Mouse (Mus musculus): Measurements from ENCODE around the gene Smyd1.

DNA sequence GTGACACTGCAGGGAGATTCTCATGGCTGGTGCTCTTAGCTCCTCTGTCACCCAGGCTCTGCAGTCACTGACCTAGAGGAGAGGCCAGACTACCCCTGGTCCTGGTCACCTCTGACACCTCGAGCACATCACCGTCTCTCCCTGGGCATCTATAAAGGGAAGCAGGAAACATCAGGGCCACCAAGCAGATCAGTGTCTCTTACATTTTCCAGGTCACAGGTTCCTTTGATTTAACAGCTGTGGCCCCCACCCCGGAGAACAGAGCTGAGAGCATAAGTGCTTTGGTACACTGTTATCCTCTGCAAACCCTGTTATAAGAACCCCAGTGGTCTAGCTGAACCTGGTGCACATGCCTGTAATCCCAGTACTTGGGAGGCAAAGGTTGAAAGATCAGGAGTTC lies 11.0 kb upstream of the Smyd1 start:
- no peak for TF ChIP-seq CHD2 (IDR thresholded peaks at IDR 0.05; ENCODE audit: low read depth, low read length)
- TF ChIP-seq MAFK (IDR thresholded peaks at IDR 0.05; ENCODE audit: insufficient read depth, low read depth, low read length), result no peak
- no peak for TF ChIP-seq ZC3H11A (IDR thresholded peaks at IDR 0.05; ENCODE audit: borderline replicate concordance, low read depth, low read length)

Data from ES-E14 (cell line).